Mouse (Mus musculus) heart, adult 2 months (tissue): ENCODE measurements at regions not wholly inside any gene's neighbourhood (a gene's known extent, or its start where the extent isn't known, plus 50 kb on each side); places are given as distances from the start of the nearest gene placed in this dataset.

Experiments
- EP300 ChIP-seq: fragments of 200-500 bp; IDR thresholded peaks from 2 replicates; pipeline ENCODE4 v1.6.1; 2011; ENCODE audit warnings: low read depth, low read length, control low read depth; ENCODE audit not compliant: insufficient read depth
- POLR2A ChIP-seq: fragments of 200-500 bp; IDR thresholded peaks from 2 replicates; pipeline ENCODE4 v1.6.1; 2011; ENCODE audit warnings: mild to moderate bottlenecking, low read depth, low read length, control low read depth; ENCODE audit not compliant: insufficient read depth

DNA sequence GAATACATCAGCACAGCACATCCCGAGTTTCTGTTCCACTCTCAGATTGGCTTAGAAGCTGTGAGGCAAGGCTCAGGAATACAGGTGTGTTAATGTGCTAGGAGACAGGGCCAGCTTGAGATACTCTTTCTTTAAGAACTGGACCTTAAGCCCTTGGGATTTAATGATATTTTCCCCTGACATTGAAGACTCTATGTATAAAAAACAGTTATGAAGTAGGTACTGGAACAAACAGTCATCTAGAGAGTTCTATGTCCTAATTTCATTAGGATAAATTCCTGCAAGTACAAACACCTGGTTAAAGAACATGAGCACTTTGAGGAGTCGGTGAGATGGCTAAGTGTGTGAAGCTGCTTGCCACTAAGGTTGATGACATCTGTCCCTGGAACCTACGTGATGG, 54.3 kb upstream of the Glra1 start:
- TF ChIP-seq POLR2A (no peak), EP300 (no peak)
